Mouse (Mus musculus) midbrain, embryonic 12.5 days (tissue): ENCODE results near the gene Bod1. TPM values are rescaled to one million over a fixed set of nuclear protein-coding genes. Genes with fewer than 3 reads are reported as not detected.

ENCODE experiments used
- ATAC-seq: fragments of 200-750 bp; cut with Nextera tagmentation; 2 replicates; pipeline ENCODE4 v1.8.0; 2017; ENCODE audit warnings: low read depth, moderate TSS enrichment, moderate library complexity; ENCODE audit not compliant: low FRiP score
- H3K27ac ChIP-seq: fragments of 300-500 bp; sonication (generic); replicated peaks from 2 replicates; pipeline ENCODE4 v1.5.1; 2016; ENCODE audit warnings: mild to moderate bottlenecking
- H3K27me3 ChIP-seq: fragments of 300-500 bp; sonication (generic); 2 replicates; pipeline ENCODE4 v1.6.1; 2016; ENCODE audit warnings: mild to moderate bottlenecking
- H3K36me3 ChIP-seq: fragments of 300-500 bp; sonication (generic); 2 replicates; pipeline ENCODE4 v1.6.1; 2016
- H3K4me1 ChIP-seq: fragments of 300-500 bp; sonication (generic); 2 replicates; pipeline ENCODE4 v1.6.1; 2016
- H3K4me2 ChIP-seq: fragments of 300-500 bp; sonication (generic); replicated peaks from 2 replicates; pipeline ENCODE4 v1.6.1; 2016; ENCODE audit warnings: mild to moderate bottlenecking, moderate library complexity
- H3K4me3 ChIP-seq: fragments of 300-500 bp; sonication (generic); 2 replicates; pipeline ENCODE4 v1.5.1; 2016; ENCODE audit warnings: mild to moderate bottlenecking
- H3K9ac ChIP-seq: fragments of 300-500 bp; sonication (generic); replicated peaks from 2 replicates; pipeline ENCODE4 v1.6.1; 2016; ENCODE audit warnings: mild to moderate bottlenecking, moderate library complexity
- H3K9me3 ChIP-seq: fragments of 300-500 bp; sonication (generic); 2 replicates; pipeline ENCODE4 v1.6.1; 2016; ENCODE audit warnings: mild to moderate bottlenecking
- WGBS: fragments of 180-500 bp; shearing (Covaris S2); methylation state at CpG from one replicate; pipeline ENCODE4 v1.1.7; 2016; 5-methylcytosine and 5-hydroxymethylcytosine counted together
- polyA plus RNA-seq: library from polyadenylated mRNA; unstranded; fragments of >200 nt; fragmentation: Nextera tagmentation; extraction: Ambion mirVana; gene quantifications from 2 replicates; pipeline ENCODE4 v1.2.1, GENCODE M21; 2016

Gene Bod1
- polyA plus RNA-seq, 1 experiment from 2014 or later, result 162 TPM

GRCm38 (mm10) chr11:31662872-31663446 is 8.7 kb downstream of the Bod1 start:
- 80% methylated on average over 5 of the region's 5 CpGs for WGBS
- Histone ChIP-seq H3K9ac (no peak overlapping the region), H3K4me3 (no peak overlapping the region), H3K4me2 (no peak overlapping the region), H3K27me3 (no peaks in the 10 kb centered on the region), H3K9me3 (no peaks in the 10 kb centered on the region), H3K27ac (no peak overlapping the region), H3K4me1 (no peaks in the 10 kb centered on the region), H3K36me3 (peaks cover 69% of the 10 kb centered on the region)
- no peak for ATAC-seq

GRCm38 (mm10) chr11:31662214-31662613 is 9.5 kb downstream of the Bod1 start:
- Histone ChIP-seq H3K9ac (no peak overlapping the region), H3K9me3 (no peaks in the 10 kb centered on the region), H3K4me3 (no peak overlapping the region), H3K36me3 (peaks cover 62% of the 10 kb centered on the region), H3K27me3 (no peaks in the 10 kb centered on the region), H3K4me1 (no peaks in the 10 kb centered on the region), H3K4me2 (no peak overlapping the region), H3K27ac (no peak overlapping the region)
- WGBS, result 83% methylated on average over 7 of the region's 7 CpGs
- ATAC-seq, result no peak

GRCm38 (mm10) chr11:31657806-31658175 is 13.9 kb downstream of the Bod1 start:
- H3K4me1 ChIP-seq, result no peaks in the 10 kb centered on the region
- ATAC-seq, result no peak
- H3K9ac ChIP-seq, result no peak overlapping the region
- no peak overlapping the region for H3K4me3 ChIP-seq
- H3K9me3 ChIP-seq, result no peaks in the 10 kb centered on the region
- no peak overlapping the region for H3K27ac ChIP-seq
- no peaks in the 10 kb centered on the region for H3K27me3 ChIP-seq
- H3K36me3 ChIP-seq, result peaks cover 19% of the 10 kb centered on the region
- H3K4me2 ChIP-seq, result no peak overlapping the region

GRCm38 (mm10) chr11:31657168-31657805 is 14.4 kb downstream of the Bod1 start:
- ATAC-seq, result no peak
- no peak overlapping the region for H3K9ac ChIP-seq
- no peaks in the 10 kb centered on the region for H3K9me3 ChIP-seq
- H3K27me3 ChIP-seq, result no peaks in the 10 kb centered on the region
- WGBS, result 76% methylated on average over 5 of the region's 5 CpGs
- no peak overlapping the region for H3K4me3 ChIP-seq
- no peak overlapping the region for H3K27ac ChIP-seq
- no peaks in the 10 kb centered on the region for H3K4me1 ChIP-seq
- H3K36me3 ChIP-seq, result peaks cover 15% of the 10 kb centered on the region; the same call in 1 of the 2 replicates
- no peak overlapping the region for H3K4me2 ChIP-seq

- no peak for ATAC-seq
- no peaks in the 10 kb centered on the region for H3K36me3 ChIP-seq
- no peak overlapping the region for H3K4me2 ChIP-seq
- no peak overlapping the region for H3K27ac ChIP-seq
- no peak overlapping the region for H3K9ac ChIP-seq
- H3K27me3 ChIP-seq, result no peaks in the 10 kb centered on the region
- H3K4me1 ChIP-seq, result no peaks in the 10 kb centered on the region
- no peaks in the 10 kb centered on the region for H3K9me3 ChIP-seq
- no peak overlapping the region for H3K4me3 ChIP-seq
- WGBS, result 69% methylated on average over 2 of the region's 2 CpGs
Measured at GRCm38 (mm10) chr11:31649507-31649906, 22.2 kb downstream of the Bod1 start.

- no peaks in the 10 kb centered on the region for H3K4me1 ChIP-seq
- WGBS, result 89% methylated on average over 10 of the region's 10 CpGs
- H3K9ac ChIP-seq, result no peak overlapping the region
- no peak overlapping the region for H3K4me2 ChIP-seq
- H3K27me3 ChIP-seq, result no peaks in the 10 kb centered on the region
- no peaks in the 10 kb centered on the region for H3K36me3 ChIP-seq
- H3K4me3 ChIP-seq, result no peak overlapping the region
- H3K27ac ChIP-seq, result no peak overlapping the region
- no peak for ATAC-seq
- no peaks in the 10 kb centered on the region for H3K9me3 ChIP-seq
Measured at GRCm38 (mm10) chr11:31647268-31647667, 24.4 kb downstream of the Bod1 start.

- no peak overlapping the region for H3K4me3 ChIP-seq
- no peaks in the 10 kb centered on the region for H3K9me3 ChIP-seq
- WGBS, result 86% methylated on average over 1 of the region's 1 CpGs
- H3K4me1 ChIP-seq, result no peaks in the 10 kb centered on the region
- H3K27ac ChIP-seq, result no peak overlapping the region
- H3K27me3 ChIP-seq, result no peaks in the 10 kb centered on the region
- H3K4me2 ChIP-seq, result no peak overlapping the region
- no peak overlapping the region for H3K9ac ChIP-seq
- no peaks in the 10 kb centered on the region for H3K36me3 ChIP-seq
- no peak for ATAC-seq
Measured at GRCm38 (mm10) chr11:31646571-31646970, 25.1 kb downstream of the Bod1 start.

GRCm38 (mm10) chr11:31643120-31643519 is 28.6 kb downstream of the Bod1 start:
- no peak overlapping the region for H3K4me2 ChIP-seq
- H3K4me3 ChIP-seq, result no peak overlapping the region
- H3K27ac ChIP-seq, result no peak overlapping the region
- no peaks in the 10 kb centered on the region for H3K9me3 ChIP-seq
- no peaks in the 10 kb centered on the region for H3K27me3 ChIP-seq
- no peaks in the 10 kb centered on the region for H3K36me3 ChIP-seq
- no peak overlapping the region for H3K9ac ChIP-seq
- H3K4me1 ChIP-seq, result no peaks in the 10 kb centered on the region
- 76% methylated on average over 6 of the region's 6 CpGs for WGBS
- no peak for ATAC-seq

GRCm38 (mm10) chr11:31641066-31641810 is 30.4 kb downstream of the Bod1 start:
- H3K4me2 ChIP-seq, result no peak overlapping the region
- no peaks in the 10 kb centered on the region for H3K27me3 ChIP-seq
- H3K4me3 ChIP-seq, result no peak overlapping the region
- 50% methylated on average over 3 of the region's 3 CpGs for WGBS
- H3K36me3 ChIP-seq, result no peaks in the 10 kb centered on the region
- H3K9me3 ChIP-seq, result no peaks in the 10 kb centered on the region
- H3K9ac ChIP-seq, result no peak overlapping the region
- ATAC-seq, result peak; percentile 44; the same call in 1 of the 2 replicates
- no peak overlapping the region for H3K27ac ChIP-seq
- H3K4me1 ChIP-seq, result no peaks in the 10 kb centered on the region

GRCm38 (mm10) chr11:31640187-31640586 is 31.5 kb downstream of the Bod1 start:
- ATAC-seq, result no peak
- Histone ChIP-seq H3K9ac (no peak overlapping the region), H3K36me3 (no peaks in the 10 kb centered on the region), H3K4me2 (no peak overlapping the region), H3K4me3 (no peak overlapping the region), H3K27me3 (no peaks in the 10 kb centered on the region), H3K9me3 (no peaks in the 10 kb centered on the region), H3K27ac (no peak overlapping the region), H3K4me1 (no peaks in the 10 kb centered on the region)
- WGBS, result 83% methylated on average over 5 of the region's 5 CpGs

- Histone ChIP-seq H3K9me3 (no peaks in the 10 kb centered on the region), H3K36me3 (no peaks in the 10 kb centered on the region), H3K4me2 (no peak overlapping the region), H3K4me3 (no peak overlapping the region), H3K27me3 (no peaks in the 10 kb centered on the region), H3K4me1 (no peaks in the 10 kb centered on the region), H3K27ac (no peak overlapping the region), H3K9ac (no peak overlapping the region)
- ATAC-seq, result peak; percentile 75
- 31% methylated on average over 10 of the region's 10 CpGs for WGBS
Measured at GRCm38 (mm10) chr11:31637788-31638373, 33.8 kb downstream of the Bod1 start.

- Histone ChIP-seq H3K4me1 (no peaks in the 10 kb centered on the region), H3K4me3 (no peak overlapping the region), H3K4me2 (no peak overlapping the region), H3K27ac (no peak overlapping the region), H3K27me3 (no peaks in the 10 kb centered on the region), H3K36me3 (no peaks in the 10 kb centered on the region), H3K9ac (no peak overlapping the region), H3K9me3 (no peaks in the 10 kb centered on the region)
- WGBS, result 89% methylated on average over 5 of the region's 5 CpGs
- ATAC-seq, result no peak
Measured at GRCm38 (mm10) chr11:31628700-31629099, 43.0 kb downstream of the Bod1 start.
